Mouse (Mus musculus): ENCODE results near the gene Gnao1. TPM values are rescaled to one million over a fixed set of nuclear protein-coding genes. Genes with fewer than 3 reads are reported as not detected.

Gnao1 gene
- polyA plus RNA-seq, 1 experiment: 37.5 TPM

- Histone ChIP-seq H3K27ac (replicated peaks; ENCODE audit: low read depth, low read length) (no peak overlapping the region), H3K4me1 (ENCODE audit: control insufficient read depth, insufficient read depth, insufficient read length, low read length) (no peaks in the 10 kb centered on the region)
These were observed 121.6 kb downstream of the Gnao1 start for GRCm38 (mm10) chr8:93931336-93931735.

GRCm38 (mm10) chr8:93932873-93933272, 123.1 kb downstream of the Gnao1 start:
- Histone ChIP-seq H3K4me3 (ENCODE audit: insufficient read depth, low read depth, low read length) (no peak overlapping the region), H3K4me1 (ENCODE audit: control insufficient read depth, insufficient read depth, insufficient read length, low read length) (no peaks in the 10 kb centered on the region), H3K27ac (replicated peaks; ENCODE audit: low read depth, low read length) (no peak overlapping the region)

More at GRCm38 (mm10) chr8:93931336-93931735, 121.6 kb downstream of the Gnao1 start:
- H3K4me3 ChIP-seq (ENCODE audit: insufficient read depth, low read depth, low read length): no peak overlapping the region

- no peak overlapping the region for H3K4me3 ChIP-seq (ENCODE audit: insufficient read depth, low read depth, low read length)
- no peak overlapping the region for H3K27ac ChIP-seq (replicated peaks; ENCODE audit: low read depth, low read length)
- no peaks in the 10 kb centered on the region for H3K4me1 ChIP-seq (ENCODE audit: control insufficient read depth, insufficient read depth, insufficient read length, low read length)
These were observed 123.5 kb downstream of the Gnao1 start for GRCm38 (mm10) chr8:93933288-93933687.

GRCm38 (mm10) chr8:93938193-93938592, 128.4 kb downstream of the Gnao1 start:
- H3K4me3 ChIP-seq (ENCODE audit: insufficient read depth, low read depth, low read length): no peak overlapping the region
- H3K4me1 ChIP-seq (ENCODE audit: control insufficient read depth, insufficient read depth, insufficient read length, low read length): 0 out of 2 replicates have a peak, but pooled peaks cover 3% of the 10 kb centered on the region

GRCm38 (mm10) chr8:93940542-93941423, 131.0 kb downstream of the Gnao1 start:
- H3K4me1 ChIP-seq (ENCODE audit: control insufficient read depth, insufficient read depth, insufficient read length, low read length): 0 out of 2 replicates have a peak, but pooled peaks cover 3% of the 10 kb centered on the region
- H3K4me3 ChIP-seq (ENCODE audit: insufficient read depth, low read depth, low read length): no peak overlapping the region
- no peak overlapping the region for H3K27ac ChIP-seq (replicated peaks; ENCODE audit: low read depth, low read length)

More at GRCm38 (mm10) chr8:93938193-93938592, 128.4 kb downstream of the Gnao1 start:
- H3K27ac ChIP-seq (replicated peaks; ENCODE audit: low read depth, low read length): no peak overlapping the region

- H3K4me3 ChIP-seq (ENCODE audit: insufficient read depth, low read depth, low read length): no peak overlapping the region
- H3K4me1 ChIP-seq (ENCODE audit: control insufficient read depth, insufficient read depth, insufficient read length, low read length): 0 out of 2 replicates have a peak, but pooled peaks cover 3% of the 10 kb centered on the region
- H3K27ac ChIP-seq (replicated peaks; ENCODE audit: low read depth, low read length): no peak overlapping the region
These were observed 131.9 kb downstream of the Gnao1 start for GRCm38 (mm10) chr8:93941636-93942054.

- no peak overlapping the region for H3K4me3 ChIP-seq (ENCODE audit: insufficient read depth, low read depth, low read length)
- H3K27ac ChIP-seq (replicated peaks; ENCODE audit: low read depth, low read length): no peak overlapping the region
- 0 out of 2 replicates have a peak, but pooled peaks cover 3% of the 10 kb centered on the region for H3K4me1 ChIP-seq (ENCODE audit: control insufficient read depth, insufficient read depth, insufficient read length, low read length)
These were observed 136.0 kb downstream of the Gnao1 start for GRCm38 (mm10) chr8:93945781-93946180.

- Histone ChIP-seq H3K4me3 (ENCODE audit: insufficient read depth, low read depth, low read length) (no peak overlapping the region), H3K27ac (replicated peaks; ENCODE audit: low read depth, low read length) (no peak overlapping the region), H3K4me1 (ENCODE audit: control insufficient read depth, insufficient read depth, insufficient read length, low read length) (0 out of 2 replicates have a peak, but pooled peaks cover 2% of the 10 kb centered on the region)
These were observed 136.6 kb downstream of the Gnao1 start for GRCm38 (mm10) chr8:93946397-93946796.

GRCm38 (mm10) chr8:93950133-93950532, 140.4 kb downstream of the Gnao1 start:
- Histone ChIP-seq H3K4me3 (ENCODE audit: insufficient read depth, low read depth, low read length) (no peak overlapping the region), H3K4me1 (ENCODE audit: control insufficient read depth, insufficient read depth, insufficient read length, low read length) (no peaks in the 10 kb centered on the region), H3K27ac (replicated peaks; ENCODE audit: low read depth, low read length) (no peak overlapping the region)

- Histone ChIP-seq H3K27ac (replicated peaks; ENCODE audit: low read depth, low read length) (no peak overlapping the region), H3K4me3 (ENCODE audit: insufficient read depth, low read depth, low read length) (no peak overlapping the region), H3K4me1 (ENCODE audit: control insufficient read depth, insufficient read depth, insufficient read length, low read length) (no peaks in the 10 kb centered on the region)
These were observed 142.7 kb downstream of the Gnao1 start for GRCm38 (mm10) chr8:93952511-93952910.

GRCm38 (mm10) chr8:93958402-93958801, 148.6 kb downstream of the Gnao1 start:
- Histone ChIP-seq H3K27ac (replicated peaks; ENCODE audit: low read depth, low read length) (no peak overlapping the region), H3K4me1 (ENCODE audit: control insufficient read depth, insufficient read depth, insufficient read length, low read length) (no peaks in the 10 kb centered on the region), H3K4me3 (ENCODE audit: insufficient read depth, low read depth, low read length) (no peak overlapping the region)

- H3K27ac ChIP-seq (replicated peaks; ENCODE audit: low read depth, low read length): no peak overlapping the region
- no peak overlapping the region for H3K4me3 ChIP-seq (ENCODE audit: insufficient read depth, low read depth, low read length)
- H3K4me1 ChIP-seq (ENCODE audit: control insufficient read depth, insufficient read depth, insufficient read length, low read length): peaks cover 2% of the 10 kb centered on the region; the same call in 1 of the 2 replicates
These were observed 151.1 kb downstream of the Gnao1 start for GRCm38 (mm10) chr8:93960909-93961308.

GRCm38 (mm10) chr8:93968293-93968692, 158.5 kb downstream of the Gnao1 start:
- Histone ChIP-seq H3K27ac (replicated peaks; ENCODE audit: low read depth, low read length) (no peak overlapping the region), H3K4me3 (ENCODE audit: insufficient read depth, low read depth, low read length) (no peak overlapping the region), H3K4me1 (ENCODE audit: control insufficient read depth, insufficient read depth, insufficient read length, low read length) (peaks cover 2% of the 10 kb centered on the region; the same call in 1 of the 2 replicates)

- Histone ChIP-seq H3K27ac (replicated peaks; ENCODE audit: low read depth, low read length) (no peak overlapping the region), H3K4me3 (ENCODE audit: insufficient read depth, low read depth, low read length) (no peak overlapping the region), H3K4me1 (ENCODE audit: control insufficient read depth, insufficient read depth, insufficient read length, low read length) (peaks cover 4% of the 10 kb centered on the region)
These were observed 160.0 kb downstream of the Gnao1 start for GRCm38 (mm10) chr8:93969626-93970340.

GRCm38 (mm10) chr8:93971451-93971850, 161.7 kb downstream of the Gnao1 start:
- Histone ChIP-seq H3K27ac (replicated peaks; ENCODE audit: low read depth, low read length) (no peak overlapping the region), H3K4me1 (ENCODE audit: control insufficient read depth, insufficient read depth, insufficient read length, low read length) (peaks cover 4% of the 10 kb centered on the region), H3K4me3 (ENCODE audit: insufficient read depth, low read depth, low read length) (no peak overlapping the region)
